Mouse (Mus musculus): Measurements from ENCODE around the gene Klf12. TPM values are rescaled to one million over a fixed set of nuclear protein-coding genes. Genes with fewer than 3 reads are reported as not detected.
A peak's percentile ranks its signal among the peaks of the same experiment; 100 is the strongest.

Gene Klf12
- polyA plus RNA-seq, 1 experiment, result 57.7 TPM

DNA sequence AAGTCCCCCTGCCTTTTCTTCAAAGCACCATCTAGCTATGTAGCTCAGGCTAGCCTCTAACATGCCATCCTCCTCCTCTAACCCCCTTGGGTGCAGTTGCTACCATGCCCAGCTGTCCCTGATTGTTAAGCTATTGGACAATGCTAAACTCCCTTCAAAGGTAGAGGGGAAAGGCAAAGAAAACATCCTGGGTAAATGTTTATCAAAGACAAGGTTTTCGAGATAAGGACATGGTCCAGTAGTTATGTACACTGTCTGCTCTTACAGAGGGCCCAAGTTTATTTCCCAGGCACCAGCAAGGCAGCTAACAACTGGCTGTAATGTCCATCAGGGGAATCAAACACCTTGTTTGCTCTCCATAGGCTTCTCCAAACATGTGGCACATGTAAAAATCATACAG lies 53.1 kb downstream of the Klf12 start:
- TF ChIP-seq CTCF (IDR thresholded peaks at IDR 0.05; ENCODE audit: borderline replicate concordance, extremely low read depth, insufficient read depth, insufficient read length) (no peak), POLR2A (IDR thresholded peaks at IDR 0.05; ENCODE audit: borderline replicate concordance, extremely low read depth, insufficient read depth, insufficient read length, poor library complexity, severe bottlenecking) (no peak)
- no peak for DNase-seq (ENCODE audit: low read depth)

DNA sequence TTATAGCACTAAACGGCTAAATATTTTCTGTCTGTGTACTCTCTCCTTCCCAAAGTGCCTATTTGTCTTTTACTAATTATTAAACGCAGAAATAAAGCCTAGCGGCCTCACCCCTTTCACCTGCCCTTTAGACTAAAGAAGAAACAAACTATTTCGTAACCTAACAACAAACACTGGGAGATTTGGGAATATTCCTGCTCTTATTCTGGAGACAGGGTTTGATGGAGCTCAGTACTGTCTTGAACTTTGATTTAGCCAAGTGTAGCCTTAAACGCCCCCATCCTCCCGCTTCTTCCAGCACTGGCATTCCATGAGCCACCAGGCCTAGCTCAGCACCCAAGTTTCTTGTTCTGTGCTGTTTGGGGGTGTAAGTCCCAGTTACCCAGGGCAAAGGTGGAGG lies 56.4 kb downstream of the Klf12 start:
- TF ChIP-seq CTCF (IDR thresholded peaks at IDR 0.05; ENCODE audit: borderline replicate concordance, extremely low read depth, insufficient read depth, insufficient read length), result no peak
- TF ChIP-seq POLR2A (IDR thresholded peaks at IDR 0.05; ENCODE audit: borderline replicate concordance, extremely low read depth, insufficient read depth, insufficient read length, poor library complexity, severe bottlenecking), result no peak
- DNase-seq (ENCODE audit: low read depth), result no peak

DNA sequence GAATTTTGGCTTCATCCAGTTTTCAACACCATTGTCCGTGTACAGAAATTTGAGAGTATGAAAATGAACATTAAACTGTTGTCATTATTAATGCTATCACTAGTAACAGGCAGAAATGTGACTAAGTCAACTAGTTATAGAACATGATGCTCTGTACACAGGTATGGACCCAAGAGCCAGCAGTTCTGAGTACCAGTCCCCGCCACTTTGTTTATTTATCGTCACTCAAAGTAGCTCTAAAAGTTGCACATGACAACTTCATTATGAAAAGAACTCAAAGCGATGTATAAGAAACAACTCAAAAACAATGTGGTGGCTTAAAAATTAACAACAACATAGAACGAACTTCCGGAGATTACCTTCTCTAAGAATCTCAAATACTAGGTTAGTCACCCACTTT lies 56.8 kb downstream of the Klf12 start:
- no peak for DNase-seq (ENCODE audit: low read depth)
- TF ChIP-seq POLR2A (IDR thresholded peaks at IDR 0.05; ENCODE audit: borderline replicate concordance, extremely low read depth, insufficient read depth, insufficient read length, poor library complexity, severe bottlenecking), result no peak

DNA sequence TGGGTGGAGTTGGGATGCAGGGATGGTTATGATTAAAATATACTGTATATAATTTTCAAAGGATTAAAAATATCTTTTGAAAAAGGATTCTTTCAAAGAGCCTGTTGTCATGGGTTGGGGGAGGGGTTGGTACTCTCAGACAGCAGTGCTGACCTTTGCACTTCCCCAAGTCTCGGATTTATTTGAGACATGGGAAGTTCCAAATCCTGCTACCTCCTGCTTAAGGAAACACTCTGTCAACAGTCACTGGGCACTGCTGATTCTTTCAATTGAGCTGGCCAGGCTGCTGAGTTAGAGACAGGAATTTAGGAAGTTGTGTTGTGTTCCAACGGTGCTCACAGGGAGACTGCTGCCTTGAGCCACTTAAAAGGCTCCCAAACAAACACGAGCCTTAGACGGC lies 60.3 kb downstream of the Klf12 start:
- no peak for DNase-seq (ENCODE audit: low read depth)
- TF ChIP-seq POLR2A (IDR thresholded peaks at IDR 0.05; ENCODE audit: borderline replicate concordance, extremely low read depth, insufficient read depth, insufficient read length, poor library complexity, severe bottlenecking), result no peak
- no peak for TF ChIP-seq CTCF (IDR thresholded peaks at IDR 0.05; ENCODE audit: borderline replicate concordance, extremely low read depth, insufficient read depth, insufficient read length)

DNA sequence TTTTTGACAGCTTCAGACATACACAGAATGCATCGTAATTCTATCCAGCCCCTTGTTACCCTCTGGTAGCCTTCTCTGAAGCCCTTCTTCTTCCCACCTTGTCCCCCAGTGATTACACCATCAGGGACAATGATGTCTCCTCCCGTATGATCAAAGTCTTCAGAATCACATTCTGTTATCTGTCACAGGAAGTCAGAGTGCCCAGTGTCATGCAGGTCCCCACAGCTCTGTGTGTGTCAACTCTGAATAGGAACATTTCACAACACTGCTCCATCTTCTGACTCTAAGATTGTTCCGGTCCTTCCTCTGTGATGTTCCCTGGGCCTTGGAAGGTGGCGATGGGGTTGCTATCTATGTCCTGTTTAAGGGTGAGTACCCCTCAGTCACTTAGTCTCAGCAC lies 62.2 kb downstream of the Klf12 start:
- TF ChIP-seq CTCF (IDR thresholded peaks at IDR 0.05; ENCODE audit: borderline replicate concordance, extremely low read depth, insufficient read depth, insufficient read length) (no peak), POLR2A (IDR thresholded peaks at IDR 0.05; ENCODE audit: borderline replicate concordance, extremely low read depth, insufficient read depth, insufficient read length, poor library complexity, severe bottlenecking) (no peak)
- no peak for DNase-seq (ENCODE audit: low read depth)

DNA sequence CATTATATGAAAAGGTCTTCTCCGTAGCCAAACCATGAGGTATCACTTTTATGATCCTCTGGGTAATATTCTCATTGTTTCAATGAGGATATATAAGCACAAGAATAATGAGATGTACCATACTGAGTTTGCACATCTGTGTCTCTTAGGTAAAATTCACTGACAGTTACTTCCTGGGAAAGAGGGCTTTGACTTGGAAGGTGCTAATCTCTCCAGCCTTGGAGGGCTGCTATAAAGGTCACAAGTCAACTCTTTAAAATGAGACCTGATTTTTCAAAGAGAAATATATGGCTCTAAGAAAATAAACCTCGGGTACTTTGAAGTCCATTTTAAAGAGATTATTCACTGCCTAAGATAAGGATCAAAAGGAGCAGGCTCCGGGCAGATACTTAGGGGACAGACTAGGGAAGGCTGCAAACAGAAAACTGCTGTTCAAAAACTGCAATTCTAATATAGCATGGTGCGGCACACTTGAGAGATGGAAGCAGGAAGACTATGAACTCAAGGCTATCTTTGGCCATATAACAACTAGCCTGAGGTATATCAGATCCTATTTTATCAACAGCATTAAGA lies 69.2 kb downstream of the Klf12 start:
- no peak for DNase-seq (ENCODE audit: low read depth)
- TF ChIP-seq POLR2A (IDR thresholded peaks at IDR 0.05; ENCODE audit: borderline replicate concordance, extremely low read depth, insufficient read depth, insufficient read length, poor library complexity, severe bottlenecking), result no peak
- TF ChIP-seq CTCF (IDR thresholded peaks at IDR 0.05; ENCODE audit: borderline replicate concordance, extremely low read depth, insufficient read depth, insufficient read length), result no peak

DNA sequence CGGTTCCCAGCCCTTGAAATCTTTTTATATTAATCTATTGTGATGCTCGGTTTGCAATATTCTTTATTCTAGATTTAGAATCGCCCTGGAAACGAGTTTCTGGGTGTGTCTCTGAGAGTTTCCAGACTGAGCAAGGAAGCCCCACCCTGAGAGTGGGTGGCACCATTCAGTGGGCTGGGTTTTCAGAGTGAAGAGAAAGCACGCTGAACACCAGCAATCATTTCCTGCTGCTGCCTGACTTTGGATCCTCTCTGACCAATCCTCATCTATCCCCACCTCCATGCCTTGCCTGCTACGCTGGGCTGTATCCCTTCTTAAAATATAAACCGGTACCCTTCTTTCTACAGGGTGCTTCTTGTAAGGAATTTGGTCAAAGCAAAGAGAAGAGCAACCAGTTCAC lies 71.4 kb downstream of the Klf12 start:
- DNase-seq (ENCODE audit: low read depth), result no peak

DNA sequence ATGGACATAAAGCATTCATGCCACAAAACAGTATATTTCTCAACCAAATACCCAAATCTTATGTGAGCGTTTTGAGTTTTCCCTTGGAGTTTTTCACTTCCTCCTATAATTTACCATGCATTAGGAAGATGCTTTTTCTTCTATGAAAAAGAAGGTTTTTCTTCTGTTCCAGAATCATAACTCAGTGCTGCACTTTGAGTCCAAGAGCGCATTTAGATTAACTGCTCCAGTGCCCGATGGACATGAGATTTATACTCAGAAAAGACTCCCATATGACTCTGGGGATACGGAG lies 72.7 kb downstream of the Klf12 start:
- TF ChIP-seq CTCF (IDR thresholded peaks at IDR 0.05; ENCODE audit: borderline replicate concordance, extremely low read depth, insufficient read depth, insufficient read length) (no peak), POLR2A (IDR thresholded peaks at IDR 0.05; ENCODE audit: borderline replicate concordance, extremely low read depth, insufficient read depth, insufficient read length, poor library complexity, severe bottlenecking) (no peak)
- no peak for DNase-seq (ENCODE audit: low read depth)

More for the DNA sequence above, 71.4 kb downstream of the Klf12 start:
- TF ChIP-seq CTCF (IDR thresholded peaks at IDR 0.05; ENCODE audit: borderline replicate concordance, extremely low read depth, insufficient read depth, insufficient read length) (no peak), POLR2A (IDR thresholded peaks at IDR 0.05; ENCODE audit: borderline replicate concordance, extremely low read depth, insufficient read depth, insufficient read length, poor library complexity, severe bottlenecking) (no peak)

DNA sequence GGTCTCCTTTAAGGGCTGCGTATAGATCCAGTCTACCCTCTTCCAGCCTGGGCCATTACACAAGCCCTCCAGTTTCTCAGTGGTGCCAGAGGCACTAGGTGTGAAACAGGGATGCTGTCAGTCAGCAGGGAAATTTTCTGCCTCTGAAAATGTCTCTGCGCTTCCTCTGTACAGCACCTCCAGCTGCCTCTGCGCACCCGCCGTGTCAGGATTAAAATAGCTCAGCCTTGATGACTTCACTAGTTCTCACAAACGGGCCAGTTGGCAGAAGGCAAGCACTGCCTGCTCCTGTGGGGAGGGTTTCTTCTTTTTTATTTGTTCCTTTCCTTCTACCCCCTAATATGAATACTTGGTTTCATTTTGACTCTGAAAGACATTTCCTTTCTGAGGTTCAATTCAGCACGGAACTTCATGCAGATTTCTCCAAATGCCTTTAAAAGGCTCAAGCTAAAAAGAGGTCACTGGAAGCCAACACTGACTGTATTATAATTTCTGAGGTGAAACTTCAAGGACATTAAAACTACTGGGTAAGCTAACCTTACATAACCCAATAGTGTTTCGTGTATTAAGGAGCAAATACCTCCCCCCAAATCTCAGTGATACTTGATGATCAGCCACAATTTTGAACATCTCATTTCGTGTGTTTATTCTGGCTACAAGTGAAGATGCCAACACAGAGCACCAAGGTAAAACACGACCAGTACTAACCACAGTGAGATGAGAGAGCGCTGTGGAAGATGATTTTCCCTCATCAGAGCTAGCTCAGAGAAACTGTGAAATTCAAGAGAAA lies 73.2 kb downstream of the Klf12 start:
- TF ChIP-seq POLR2A (IDR thresholded peaks at IDR 0.05; ENCODE audit: borderline replicate concordance, extremely low read depth, insufficient read depth, insufficient read length, poor library complexity, severe bottlenecking) (no peak), CTCF (IDR thresholded peaks at IDR 0.05; ENCODE audit: borderline replicate concordance, extremely low read depth, insufficient read depth, insufficient read length) (no peak)
- peak; percentile 72 for DNase-seq (ENCODE audit: low read depth)

DNA sequence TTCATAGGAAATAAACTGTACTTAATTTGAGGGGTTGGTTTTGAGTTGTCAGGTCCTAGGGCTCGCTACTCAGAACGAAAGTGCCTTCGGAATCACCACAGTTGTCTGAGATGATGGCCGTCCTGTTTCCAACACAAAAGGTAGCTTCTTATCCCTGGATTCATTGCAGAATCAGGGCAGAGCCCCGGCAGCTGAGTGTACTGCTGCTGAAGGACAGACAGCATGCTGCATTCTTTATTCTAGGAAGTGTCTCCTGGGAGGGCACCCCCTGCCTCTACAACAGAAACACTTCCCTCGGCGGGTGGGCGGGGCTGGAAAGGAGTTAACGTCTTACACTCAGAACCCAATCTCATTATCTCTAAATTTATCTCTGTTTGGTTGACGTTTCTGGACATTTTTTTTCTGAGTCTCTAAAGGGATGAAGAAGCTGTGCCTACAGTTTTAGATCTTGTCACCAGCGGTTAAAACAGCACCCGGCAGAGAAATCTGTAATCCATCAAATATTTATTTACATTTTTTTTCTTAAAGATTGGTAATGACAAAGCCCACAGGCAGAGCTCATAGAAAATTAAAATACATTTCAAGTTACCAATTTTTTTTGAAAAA lies 74.6 kb downstream of the Klf12 start:
- DNase-seq (ENCODE audit: low read depth), result peak; percentile 41
- TF ChIP-seq POLR2A (IDR thresholded peaks at IDR 0.05; ENCODE audit: borderline replicate concordance, extremely low read depth, insufficient read depth, insufficient read length, poor library complexity, severe bottlenecking), result no peak
- TF ChIP-seq CTCF (IDR thresholded peaks at IDR 0.05; ENCODE audit: borderline replicate concordance, extremely low read depth, insufficient read depth, insufficient read length), result no peak

DNA sequence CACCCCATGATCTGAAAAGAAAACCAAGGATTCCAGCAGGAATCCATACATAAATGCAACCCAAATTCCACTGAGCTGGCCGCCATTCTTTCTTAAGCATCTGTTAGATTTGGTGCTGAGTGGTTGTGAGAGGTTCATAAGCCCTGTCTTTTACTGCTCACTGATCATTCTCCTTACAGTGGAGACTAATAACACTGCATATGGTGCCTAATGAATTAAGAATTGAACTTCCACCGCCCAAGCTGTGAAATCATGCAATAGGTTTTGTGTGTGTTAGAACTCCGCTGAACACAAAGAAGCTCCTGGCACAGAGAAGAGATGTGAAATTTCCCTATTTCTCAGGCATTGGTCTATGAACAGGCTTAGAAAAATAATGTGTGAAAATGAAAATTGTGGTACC lies 77.4 kb downstream of the Klf12 start:
- TF ChIP-seq CTCF (IDR thresholded peaks at IDR 0.05; ENCODE audit: borderline replicate concordance, extremely low read depth, insufficient read depth, insufficient read length), result no peak
- no peak for TF ChIP-seq POLR2A (IDR thresholded peaks at IDR 0.05; ENCODE audit: borderline replicate concordance, extremely low read depth, insufficient read depth, insufficient read length, poor library complexity, severe bottlenecking)
- DNase-seq (ENCODE audit: low read depth), result peak; percentile 78

DNA sequence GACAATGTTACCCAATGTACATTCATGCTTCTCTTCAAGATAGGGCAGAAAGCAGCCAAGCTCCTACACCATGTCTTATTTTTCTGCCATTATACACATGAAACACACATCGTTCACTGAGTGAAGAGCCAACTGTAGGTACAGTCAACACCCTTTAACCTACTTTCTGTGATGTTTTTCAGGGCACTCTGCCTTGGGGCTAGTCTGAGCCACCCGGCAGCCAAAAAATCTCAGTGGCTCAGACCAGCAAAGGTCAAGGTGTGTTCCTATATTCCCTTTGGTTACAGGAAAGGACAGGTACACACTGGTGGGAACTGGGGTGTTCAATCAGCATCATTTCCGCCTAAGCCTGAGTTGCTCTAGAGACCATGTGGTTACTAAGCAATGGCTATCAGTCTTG lies 78.3 kb downstream of the Klf12 start:
- DNase-seq (ENCODE audit: low read depth), result no peak
- TF ChIP-seq CTCF (IDR thresholded peaks at IDR 0.05; ENCODE audit: borderline replicate concordance, extremely low read depth, insufficient read depth, insufficient read length), result no peak
- TF ChIP-seq POLR2A (IDR thresholded peaks at IDR 0.05; ENCODE audit: borderline replicate concordance, extremely low read depth, insufficient read depth, insufficient read length, poor library complexity, severe bottlenecking), result no peak
